Mouse (Mus musculus) T-helper 17 cell (primary cell): Measurements from ENCODE around the gene Gm42417.

Experiments used
- in situ Hi-C, 2 experiments: fragments of 300-600 bp; cut with MboI, MseI; formaldehyde crosslinking; loops; 1 replicate in 1 of 2; 2 replicates in 1 of 2; pipeline ENCODE4 v1.15.1; 2025; ENCODE audit warnings: high pct_unique_total_duplicates in 2 of 2

Gm42417 gene

GRCm38 (mm10) chr1:36539186-36539585 is at the start of gene Gm42417:
Gm42417 (minus strand) TSS chr1:36539429.
- in situ Hi-C loops = no loop called here

GRCm38 (mm10) chr1:36587860-36588259 is 48.6 kb upstream of the Gm42417 start:
- in situ Hi-C loops = no loop called here

DNA sequence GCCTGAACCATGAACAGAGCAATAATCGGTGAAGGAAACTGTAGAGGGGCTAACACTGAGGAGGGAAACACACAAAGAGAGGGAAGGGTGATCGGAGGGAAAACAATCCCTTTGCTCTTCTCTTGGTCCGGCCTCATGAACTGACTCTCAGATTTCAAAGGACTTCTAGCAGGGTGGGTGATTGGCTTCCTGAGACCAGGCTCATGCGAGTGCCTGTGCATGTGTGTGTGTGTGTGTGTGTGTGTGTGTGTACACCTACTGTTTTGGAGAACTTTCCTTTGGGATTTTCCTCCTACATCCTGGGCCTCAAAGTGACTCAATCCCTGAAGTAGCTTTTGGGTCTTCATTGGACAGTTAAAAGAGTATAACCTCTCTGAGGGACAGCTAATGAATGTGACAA is 47.1 kb upstream of the Gm42417 start:
- in situ Hi-C loops = no loop called here

GRCm38 (mm10) chr1:36583408-36584116 is 44.3 kb upstream of the Gm42417 start:
- in situ Hi-C loops = no loop called here

GRCm38 (mm10) chr1:36582211-36582610 is 43.0 kb upstream of the Gm42417 start:
- in situ Hi-C loops = no loop called here

- in situ Hi-C loops = no loop called here
These were observed 42.0 kb upstream of the Gm42417 start for GRCm38 (mm10) chr1:36581260-36581659.

DNA sequence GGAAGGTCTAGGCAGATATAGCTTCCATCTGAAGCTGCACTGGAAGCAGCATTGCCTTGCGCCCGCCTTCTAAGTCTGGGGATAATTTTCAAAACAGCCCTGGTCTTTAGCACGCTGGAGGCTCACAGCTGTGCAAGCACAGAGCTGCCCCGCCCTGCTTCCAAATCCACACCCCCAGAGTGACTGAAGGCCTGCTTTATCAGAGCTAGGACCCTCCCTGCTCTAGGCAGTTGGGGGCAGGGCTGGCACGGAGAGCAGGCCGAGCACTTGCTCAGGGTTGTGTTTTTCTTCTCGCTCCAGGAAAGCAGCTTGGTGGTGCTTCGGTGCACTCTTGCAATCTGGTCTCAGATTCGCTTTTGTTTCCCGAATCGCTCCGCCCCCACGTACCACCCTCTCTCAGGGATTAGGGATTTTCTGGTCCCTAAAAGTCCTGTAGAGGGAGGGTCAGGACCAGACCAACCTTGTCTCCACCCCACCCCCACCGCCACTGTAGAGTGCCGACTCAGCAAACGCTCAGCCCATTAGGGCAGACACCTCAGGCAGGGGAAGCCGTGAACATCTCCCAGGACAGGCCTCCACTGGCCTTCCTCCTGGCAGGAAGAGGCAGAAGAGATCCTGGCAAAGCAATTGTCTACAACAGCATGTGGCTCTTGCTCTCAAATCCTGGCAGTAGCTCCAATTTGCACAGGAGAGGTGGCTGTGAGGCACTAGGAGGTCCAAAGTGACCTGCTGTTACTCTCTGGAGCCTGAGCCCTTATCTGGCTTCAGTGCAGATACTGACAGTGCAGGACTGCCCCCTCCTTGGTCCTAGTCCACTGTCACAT is 41.4 kb upstream of the Gm42417 start:
- in situ Hi-C loops = no loop called here

DNA sequence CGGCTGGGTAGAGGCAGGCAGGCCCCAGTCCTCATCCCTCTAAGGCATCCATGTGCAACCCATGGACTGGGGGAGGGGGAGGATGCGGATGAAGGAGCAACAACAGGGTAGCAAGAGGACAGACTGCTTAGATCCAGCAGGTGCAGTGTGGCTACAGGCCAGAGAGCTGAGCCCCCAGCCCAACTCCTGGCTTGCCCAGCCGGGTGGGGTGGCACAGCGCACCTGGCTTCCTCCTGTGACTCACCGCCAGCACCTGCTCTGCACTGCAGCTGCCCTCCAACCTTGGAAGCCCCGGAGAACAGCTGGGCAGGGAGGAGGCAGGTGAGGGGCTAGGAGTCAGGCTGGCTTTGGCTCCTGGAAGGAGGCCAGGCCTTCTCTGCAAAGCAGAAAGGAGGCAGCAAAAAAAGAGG is 40.8 kb upstream of the Gm42417 start:
- in situ Hi-C loops = no loop called here

DNA sequence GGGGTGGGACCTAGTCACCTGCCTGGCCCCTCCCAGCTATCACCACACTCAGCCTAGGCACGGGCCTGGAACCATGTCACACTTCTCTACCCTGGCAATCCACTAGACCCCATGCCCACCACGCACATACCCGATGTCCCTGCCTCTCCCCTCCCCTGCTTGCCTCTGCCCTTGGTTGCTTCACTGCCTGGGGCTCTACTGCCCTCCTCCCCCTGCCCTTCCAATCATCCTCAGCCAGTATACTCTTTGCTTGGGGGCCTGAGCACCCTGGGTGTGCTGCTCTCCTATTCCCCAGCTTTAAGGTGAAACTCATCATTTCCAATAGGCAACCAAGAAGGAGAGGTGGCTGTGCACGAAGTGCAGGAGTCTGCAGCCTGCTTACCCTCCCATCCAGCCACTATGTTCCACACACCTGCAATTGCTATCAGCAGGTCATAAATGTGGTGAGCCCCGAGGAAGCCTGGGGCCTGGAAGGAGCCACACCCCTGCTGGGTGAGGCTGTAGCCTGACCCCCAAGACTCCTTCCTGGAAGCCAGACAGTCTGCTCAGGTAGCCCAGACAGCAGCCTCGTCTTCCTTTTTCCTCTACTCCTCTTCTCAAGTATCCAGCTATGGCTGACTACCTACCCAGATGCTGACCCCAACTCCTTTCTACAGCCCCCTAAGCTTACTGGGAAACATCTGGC is 37.9 kb upstream of the Gm42417 start:
- in situ Hi-C loops = no loop called here

DNA sequence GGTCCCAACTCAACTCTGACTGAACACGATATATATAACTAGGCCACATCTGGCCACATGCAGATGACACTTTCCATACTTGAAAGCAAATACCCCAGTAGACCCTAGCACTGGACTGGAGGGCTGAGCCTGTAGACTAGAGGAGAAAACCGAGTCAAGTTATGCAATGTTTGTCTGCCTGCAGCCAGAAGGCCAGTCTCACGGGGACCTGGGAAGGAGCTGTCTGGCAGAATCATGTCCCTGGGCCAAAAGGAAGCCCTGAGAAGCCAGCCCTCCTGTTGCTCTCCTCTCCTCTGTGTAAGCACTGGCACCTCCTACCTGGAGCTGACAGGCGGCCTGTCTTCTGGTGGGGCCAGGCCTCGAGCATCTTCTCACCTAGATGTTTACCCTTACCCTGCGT is 36.1 kb upstream of the Gm42417 start:
- in situ Hi-C loops = no loop called here

- in situ Hi-C loops = no loop called here
These were observed 35.1 kb upstream of the Gm42417 start for GRCm38 (mm10) chr1:36574196-36574955.

GRCm38 (mm10) chr1:36573524-36573923 is 34.3 kb upstream of the Gm42417 start:
- in situ Hi-C loops = no loop called here

- in situ Hi-C loops = no loop called here
These were observed 33.5 kb upstream of the Gm42417 start for GRCm38 (mm10) chr1:36572709-36573108.

GRCm38 (mm10) chr1:36572140-36572700 is 33.0 kb upstream of the Gm42417 start:
- in situ Hi-C loops = no loop called here

GRCm38 (mm10) chr1:36571627-36572026 is 32.4 kb upstream of the Gm42417 start:
- in situ Hi-C loops = no loop called here

DNA sequence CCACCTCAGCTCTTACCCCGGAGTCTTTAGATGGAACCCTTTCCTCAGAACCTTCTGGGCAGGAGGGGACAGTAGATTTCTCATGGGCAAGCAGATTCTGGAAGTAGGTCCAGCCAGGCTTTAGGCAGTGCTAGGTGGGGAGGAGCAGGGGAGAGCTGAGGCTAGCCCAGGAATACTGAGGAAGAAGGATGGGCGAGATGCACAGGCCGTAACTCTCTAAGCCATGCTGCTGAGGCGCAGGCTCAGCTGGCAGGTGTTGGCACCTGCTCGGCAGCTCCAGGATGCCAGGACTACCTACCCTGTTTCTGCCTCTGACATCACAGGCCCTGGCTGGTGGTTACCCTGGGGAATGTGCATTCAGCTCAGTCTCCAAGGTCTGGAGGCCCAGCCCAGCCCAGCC is 31.1 kb upstream of the Gm42417 start:
- in situ Hi-C loops = no loop called here

GRCm38 (mm10) chr1:36569694-36570276 is 30.6 kb upstream of the Gm42417 start:
- in situ Hi-C loops = no loop called here

GRCm38 (mm10) chr1:36568776-36569175 is 29.5 kb upstream of the Gm42417 start:
- in situ Hi-C loops = no loop called here

- in situ Hi-C loops = no loop called here
These were observed 28.8 kb upstream of the Gm42417 start for GRCm38 (mm10) chr1:36567818-36568603.

DNA sequence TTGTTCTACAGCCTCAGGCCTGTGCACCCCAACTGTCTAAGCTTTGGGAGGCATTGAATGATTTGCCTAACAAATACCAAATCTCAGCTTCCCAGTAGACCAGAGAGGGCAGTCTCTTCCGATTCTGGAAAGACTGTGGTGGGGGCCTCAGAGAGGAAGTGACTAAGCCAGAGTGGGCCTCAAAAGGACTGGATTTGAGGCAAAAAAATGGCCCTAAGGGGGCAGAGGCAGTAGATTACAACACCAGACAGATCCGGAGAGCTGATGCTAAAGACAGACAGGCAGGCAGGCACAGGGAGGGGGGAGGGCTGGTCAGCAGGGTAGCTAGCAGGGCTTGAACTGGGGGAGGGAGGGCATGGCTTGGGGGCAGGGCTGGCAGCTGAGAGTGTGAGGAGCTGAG is 27.2 kb upstream of the Gm42417 start:
- in situ Hi-C loops = no loop called here
